Mouse (Mus musculus) ES-E14 (cell line): ENCODE data around the gene Hpn.

Experiments used
- CHD2 ChIP-seq: IDR thresholded peaks from 2 replicates; pipeline ENCODE4 v1.6.1; 2014; ENCODE audit warnings: mild to moderate bottlenecking, low read depth, low read length, inconsistent platforms
- ZC3H11A ChIP-seq: IDR thresholded peaks from 2 replicates; pipeline ENCODE4 v1.6.1; 2012; ENCODE audit warnings: low read depth, mild to moderate bottlenecking, inconsistent platforms, low read length, borderline replicate concordance
- ZNF384 ChIP-seq: IDR thresholded peaks from 2 replicates; pipeline ENCODE4 v1.6.1; 2012; ENCODE audit warnings: low read depth, low read length, inconsistent platforms

- no peak for TF ChIP-seq CHD2
- TF ChIP-seq ZC3H11A, result no peak
- TF ChIP-seq ZNF384, result no peak
These were observed 60.3 kb downstream of the Hpn start for GRCm38 (mm10) chr7:31054661-31055320.
